Mouse (Mus musculus) bone marrow, adult 2 months (tissue): Measurements from ENCODE around the gene Mcam.

ENCODE experiments used
- CTCF ChIP-seq: fragments of 200-500 bp; IDR thresholded peaks from 2 replicates; pipeline ENCODE4 v1.5.1; 2011; ENCODE audit warnings: low read length, control low read depth; ENCODE audit not compliant: control insufficient read depth, insufficient read depth
- POLR2A ChIP-seq: fragments of 200-500 bp; IDR thresholded peaks from 2 replicates; pipeline ENCODE4 v1.6.1; 2011; ENCODE audit warnings: low read depth, mild to moderate bottlenecking, control low read depth, low read length, borderline replicate concordance; ENCODE audit not compliant: control insufficient read depth

GRCm38 (mm10) chr9:44127351-44127801 is 6.9 kb upstream of the Mcam start:
- TF ChIP-seq CTCF: no peak
- no peak for TF ChIP-seq POLR2A
